Mouse (Mus musculus): ENCODE results near the gene Ceacam19. TPM values are rescaled to one million over a fixed set of nuclear protein-coding genes. Genes with fewer than 3 reads are reported as not detected.
"Not testable (repeated sequence)": the region's sequence is repeated elsewhere in the genome, so short reads cannot be mapped to it uniquely, and the experiment has no call there.

The Ceacam19 gene
- total RNA-seq (2022): not detected

GRCm38 (mm10) chr7:19887849-19888248 is at the start of gene Ceacam19:
Ceacam19 (minus strand) TSS chr7:19887965.
- no peak for DNase-seq (ENCODE audit: low spot score in 2 of 2)

- no peak for DNase-seq (ENCODE audit: low spot score in 2 of 2)
Observed at GRCm38 (mm10) chr7:19937229-19937821, 49.6 kb upstream of the Ceacam19 start.

GRCm38 (mm10) chr7:19935961-19936360 is 48.2 kb upstream of the Ceacam19 start:
- DNase-seq (ENCODE audit: low spot score in 2 of 2): no peak

- no peak for DNase-seq (ENCODE audit: low spot score in 2 of 2)
Observed at GRCm38 (mm10) chr7:19935171-19935751, 47.5 kb upstream of the Ceacam19 start.

- DNase-seq (ENCODE audit: low spot score in 2 of 2): peak; percentile 83
Observed at GRCm38 (mm10) chr7:19932877-19933809, 45.4 kb upstream of the Ceacam19 start.

- no peak for DNase-seq (ENCODE audit: low spot score in 2 of 2)
Observed at GRCm38 (mm10) chr7:19932133-19932876, 44.5 kb upstream of the Ceacam19 start.

- DNase-seq (ENCODE audit: low spot score in 2 of 2): not testable (repeated sequence)
Observed at GRCm38 (mm10) chr7:19930481-19930880, 42.7 kb upstream of the Ceacam19 start.

- DNase-seq (ENCODE audit: low spot score in 2 of 2): no peak
Observed at GRCm38 (mm10) chr7:19928486-19928885, 40.7 kb upstream of the Ceacam19 start.

- no peak for DNase-seq (ENCODE audit: low spot score in 2 of 2)
Observed at GRCm38 (mm10) chr7:19926849-19927480, 39.2 kb upstream of the Ceacam19 start.

GRCm38 (mm10) chr7:19925376-19925775 is 37.6 kb upstream of the Ceacam19 start:
- DNase-seq (ENCODE audit: low spot score in 2 of 2): no peak

- DNase-seq (ENCODE audit: low spot score in 2 of 2): no peak
Observed at GRCm38 (mm10) chr7:19923797-19924196, 36.0 kb upstream of the Ceacam19 start.

GRCm38 (mm10) chr7:19923354-19923753 is 35.6 kb upstream of the Ceacam19 start:
- DNase-seq (ENCODE audit: low spot score in 2 of 2): no peak

- peak; percentile 64 to 75 for DNase-seq (ENCODE audit: low spot score in 2 of 2)
Observed at GRCm38 (mm10) chr7:19920506-19921261, 32.9 kb upstream of the Ceacam19 start, which contains the start of gene Pvr. Pvr (minus strand) TSS chr7:19921160.

GRCm38 (mm10) chr7:19920166-19920505 is 32.4 kb upstream of the Ceacam19 start:
- DNase-seq (ENCODE audit: low spot score in 2 of 2): no peak

GRCm38 (mm10) chr7:19914558-19914957 is 26.8 kb upstream of the Ceacam19 start:
- DNase-seq (ENCODE audit: low spot score in 2 of 2): no peak

- DNase-seq (ENCODE audit: low spot score in 2 of 2): no peak
Observed at GRCm38 (mm10) chr7:19911695-19912524, 24.1 kb upstream of the Ceacam19 start.

- no peak for DNase-seq (ENCODE audit: low spot score in 2 of 2)
Observed at GRCm38 (mm10) chr7:19911292-19911658, 23.5 kb upstream of the Ceacam19 start.

GRCm38 (mm10) chr7:19910421-19911291 is 22.9 kb upstream of the Ceacam19 start:
- DNase-seq (ENCODE audit: low spot score in 2 of 2): peak; percentile 57 to 81
